Mouse (Mus musculus) heart, postnatal 0 days (tissue): ENCODE measurements around the gene Tbc1d4.

ENCODE experiments used
- CTCF ChIP-seq: IDR thresholded peaks from 2 replicates; pipeline ENCODE4 v1.5.1; 2016; ENCODE audit warnings: antibody characterized with exemption, control low read depth, low read depth
- EP300 ChIP-seq: IDR thresholded peaks from 2 replicates; pipeline ENCODE4 v1.6.1; 2016; ENCODE audit warnings: antibody characterized with exemption, low read depth

DNA sequence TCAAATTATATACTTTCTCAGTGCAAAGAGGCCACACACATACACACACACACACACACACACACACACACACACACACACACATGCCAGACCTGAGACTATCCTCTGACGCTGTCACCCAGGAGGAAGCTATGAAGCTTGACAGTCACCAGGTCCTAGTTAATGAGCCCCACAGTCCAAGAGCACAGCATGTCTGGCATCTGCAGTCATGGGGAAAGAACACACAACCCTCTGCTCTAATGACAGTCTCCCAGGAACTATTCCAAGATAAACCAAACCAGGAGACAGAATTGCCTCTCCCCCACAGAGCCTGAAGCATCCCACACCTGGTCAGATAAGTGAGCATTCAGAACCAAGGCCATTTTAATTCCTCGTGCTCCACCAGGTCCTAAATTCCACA is 71.1 kb downstream of the Tbc1d4 start:
- TF ChIP-seq CTCF (no peak), EP300 (no peak)
